Mouse (Mus musculus) CD4-positive, CD25-positive, alpha-beta regulatory T cell, adult 4 months (primary cell): ENCODE results near the gene Slc7a11. TPM values are rescaled to one million over a fixed set of nuclear protein-coding genes. Genes with fewer than 3 reads are reported as not detected.

Source experiments
- ATAC-seq: one replicate; pipeline ENCODE4 v1.8.0; 2017
- polyA plus RNA-seq, 2 experiments: library from polyadenylated mRNA; unstranded; fragments of 100-300 nt; shearing (Covaris generic); gene quantifications; one replicate each; pipeline ENCODE4 v1.2.1; 2017

The Slc7a11 gene
- polyA plus RNA-seq, 2 experiments from 2014 or later: 0.14 to 0.39 TPM

DNA sequence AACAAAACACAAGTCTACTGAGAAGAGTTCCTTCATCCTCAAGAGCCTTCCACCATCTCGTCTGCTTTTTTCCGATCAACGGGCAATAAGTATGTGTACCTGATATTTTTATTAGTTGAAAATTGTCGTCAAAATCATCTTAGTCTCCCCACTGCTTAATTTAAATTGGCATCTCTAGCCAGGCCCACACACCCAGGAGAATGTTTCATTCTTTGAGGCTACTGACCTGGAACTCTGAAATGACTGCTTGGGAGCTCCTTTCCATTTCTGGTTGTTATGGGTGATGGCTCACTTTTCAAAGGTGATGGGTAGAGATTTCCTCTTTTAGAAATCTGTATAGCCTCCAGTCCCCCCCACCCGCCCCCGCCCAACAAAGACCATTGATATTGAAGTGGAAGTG lies 54.6 kb downstream of the Slc7a11 start:
- ATAC-seq: no peak

DNA sequence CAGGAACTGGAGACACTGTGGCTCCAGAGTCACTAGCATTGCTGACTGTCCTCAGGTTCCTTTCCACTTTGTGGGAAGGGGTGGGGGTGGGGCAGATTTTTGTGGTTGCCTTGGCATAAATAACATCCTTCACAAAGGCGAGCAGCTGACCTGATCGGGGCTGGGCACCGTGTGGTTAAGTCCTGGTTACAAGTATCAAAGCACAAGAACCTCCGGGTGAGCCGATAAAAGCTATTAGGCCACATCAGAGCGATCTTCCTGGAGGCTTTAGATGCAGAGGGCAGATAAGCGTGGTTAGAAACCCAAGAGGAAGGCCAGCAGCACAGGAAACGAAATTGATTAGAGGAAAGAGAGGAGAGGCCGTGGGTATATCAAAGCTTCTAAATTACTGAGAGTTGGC lies 55.1 kb downstream of the Slc7a11 start:
- no peak for ATAC-seq

DNA sequence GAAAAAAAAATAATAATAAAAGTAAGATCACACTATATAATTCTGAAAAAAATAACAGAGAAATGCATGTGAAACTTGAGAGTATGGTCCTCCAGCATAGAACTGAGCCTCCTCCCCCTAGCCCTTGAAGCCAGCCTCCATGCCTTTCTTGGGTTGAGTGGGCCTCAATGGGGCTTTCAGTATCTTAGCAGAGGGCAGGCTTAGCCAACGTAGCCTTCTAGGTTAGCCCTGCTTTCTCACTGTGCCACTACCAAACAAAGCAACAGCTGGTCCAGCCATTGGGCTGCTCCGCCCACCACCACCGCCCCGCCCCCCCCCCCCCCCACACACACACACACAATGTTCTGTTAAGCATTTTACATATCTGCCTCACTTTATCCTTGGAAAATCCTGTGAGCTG lies 56.1 kb downstream of the Slc7a11 start:
- no peak for ATAC-seq

DNA sequence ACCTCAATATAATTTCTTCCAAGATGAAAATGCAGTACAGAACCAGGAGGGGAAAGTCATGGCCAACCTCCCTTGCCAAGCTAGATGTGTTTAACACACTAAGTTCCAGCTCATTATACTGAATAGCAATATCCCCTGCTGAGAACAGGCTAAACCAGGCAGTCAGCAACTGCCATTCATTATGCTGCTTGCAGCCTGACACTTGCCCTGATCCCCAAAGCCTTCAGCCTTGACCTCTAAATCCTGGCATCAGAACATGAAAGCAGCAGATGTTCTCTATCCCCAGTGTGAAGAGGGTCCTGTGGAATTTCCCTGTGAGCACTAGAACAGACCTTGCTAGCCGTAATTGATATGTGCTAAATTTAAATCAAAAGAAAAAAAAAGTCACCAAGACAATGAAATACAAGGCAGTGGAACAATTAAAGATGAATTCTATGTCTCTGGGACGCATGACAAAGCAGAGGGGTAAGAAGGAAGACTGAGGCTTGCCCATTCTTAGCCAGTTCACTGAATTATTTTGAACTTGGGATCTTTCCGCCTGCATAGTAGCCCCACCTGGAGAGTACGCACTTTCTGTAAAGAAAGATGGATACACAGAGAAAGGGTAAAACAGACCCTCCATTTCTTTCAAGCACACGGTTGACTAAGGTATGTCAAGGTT lies 56.7 kb downstream of the Slc7a11 start:
- ATAC-seq: no peak

DNA sequence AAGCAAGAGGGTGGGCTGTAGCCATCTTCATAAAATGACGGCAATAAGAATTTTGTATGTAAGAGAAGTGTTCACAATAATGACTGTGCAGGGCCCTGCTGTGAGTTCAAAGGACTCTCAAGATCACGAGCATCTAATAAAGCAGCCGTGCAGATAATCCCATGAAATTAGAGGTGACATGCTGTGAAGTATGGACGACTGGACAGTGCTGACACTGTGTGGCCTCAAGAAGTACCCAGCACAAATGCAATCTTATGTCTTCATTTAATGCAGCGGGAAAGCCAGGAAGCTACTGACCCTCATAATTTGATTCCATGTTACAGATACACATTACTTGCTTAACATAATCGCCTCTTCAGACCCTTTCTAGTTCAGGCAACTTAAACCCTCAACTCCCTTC lies 57.3 kb downstream of the Slc7a11 start:
- no peak for ATAC-seq

DNA sequence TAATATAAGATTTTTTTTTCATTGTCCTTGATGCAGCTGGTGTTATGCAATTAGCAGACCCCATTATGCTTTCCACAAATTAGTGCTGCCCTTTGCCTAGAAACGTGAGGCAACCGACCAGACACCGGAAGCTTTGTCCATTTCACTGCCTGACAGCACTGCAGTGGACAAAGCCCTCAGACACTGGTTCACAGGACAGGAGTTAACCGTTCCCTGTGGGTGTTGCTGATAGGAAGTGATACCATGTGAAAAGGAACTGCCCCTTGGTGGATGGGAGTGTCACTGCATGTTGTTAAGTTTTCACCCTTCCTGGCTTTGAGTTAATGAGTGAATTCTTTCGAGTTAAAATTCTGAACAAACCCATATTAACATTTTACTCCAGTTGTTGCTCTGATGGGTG lies 60.7 kb downstream of the Slc7a11 start:
- no peak for ATAC-seq

DNA sequence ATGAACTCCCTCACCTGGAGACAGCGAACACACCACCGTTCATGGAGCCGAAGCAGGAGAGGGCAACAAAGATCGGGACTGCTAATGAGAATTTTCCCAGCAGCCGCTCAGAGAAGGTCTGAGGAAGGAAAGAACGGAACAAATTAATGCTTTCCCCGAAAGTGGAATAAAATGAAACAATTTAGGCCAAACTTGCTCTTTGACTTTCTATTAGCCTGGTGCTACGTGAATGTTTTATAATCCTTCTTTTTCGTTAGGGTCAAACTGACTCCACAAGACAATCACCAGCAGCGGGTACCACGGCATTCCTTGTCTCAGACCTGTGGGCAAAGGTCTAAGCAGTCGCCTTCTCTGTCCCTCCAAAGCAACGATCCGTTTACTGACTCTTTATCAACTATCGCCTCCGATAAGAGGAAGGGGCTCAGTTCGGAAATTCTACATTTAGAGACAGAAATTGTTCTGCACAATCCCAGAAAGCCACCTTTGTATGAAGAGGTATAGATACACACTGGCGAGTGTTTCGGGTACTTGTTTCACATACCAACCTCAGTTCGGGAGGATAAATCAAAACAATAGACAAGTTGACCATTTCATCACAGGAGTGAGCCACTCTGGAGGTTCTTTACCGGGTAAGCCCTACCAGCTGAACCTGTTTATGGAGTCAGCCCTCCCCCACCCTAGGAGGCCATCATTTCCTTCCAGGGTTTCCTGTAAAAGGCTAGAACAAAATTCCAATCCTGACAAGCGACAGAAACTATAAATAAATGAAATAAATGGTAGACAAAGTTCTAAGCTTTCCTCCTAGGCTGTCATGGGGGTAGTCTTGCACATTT lies 61.3 kb downstream of the Slc7a11 start:
- ATAC-seq: no peak

DNA sequence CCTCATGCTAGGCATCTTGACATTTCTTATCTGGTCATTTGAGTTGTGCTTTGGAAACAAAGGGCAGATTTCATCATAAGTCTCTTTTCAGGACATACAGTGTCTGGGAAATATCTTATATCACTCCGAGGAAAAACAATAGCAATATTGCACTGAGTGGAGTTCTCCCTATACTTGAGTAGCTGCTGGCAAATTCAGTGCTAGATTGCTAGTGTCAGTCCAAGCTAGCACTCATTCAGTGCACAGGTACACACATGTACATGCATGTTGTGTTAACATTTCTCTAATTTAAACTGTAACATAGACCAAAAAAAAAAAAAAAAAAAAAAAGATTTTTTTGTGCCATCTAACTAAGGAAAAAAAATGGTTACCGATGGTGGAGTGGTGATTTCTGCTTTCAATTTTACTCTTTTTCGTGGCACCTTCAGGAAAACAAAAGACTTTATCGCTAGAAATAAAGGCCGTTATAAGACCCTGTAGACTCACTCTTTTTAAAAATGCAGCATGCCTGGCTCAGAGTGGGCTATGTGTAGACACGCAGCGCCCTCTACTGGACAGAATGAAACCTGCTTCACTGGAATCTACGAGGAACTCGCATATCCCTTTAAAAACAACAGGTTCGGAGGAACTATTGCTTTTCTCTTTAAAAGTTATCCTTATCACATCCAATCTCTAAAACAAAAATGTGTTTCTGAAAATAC lies 62.1 kb downstream of the Slc7a11 start:
- no peak for ATAC-seq

DNA sequence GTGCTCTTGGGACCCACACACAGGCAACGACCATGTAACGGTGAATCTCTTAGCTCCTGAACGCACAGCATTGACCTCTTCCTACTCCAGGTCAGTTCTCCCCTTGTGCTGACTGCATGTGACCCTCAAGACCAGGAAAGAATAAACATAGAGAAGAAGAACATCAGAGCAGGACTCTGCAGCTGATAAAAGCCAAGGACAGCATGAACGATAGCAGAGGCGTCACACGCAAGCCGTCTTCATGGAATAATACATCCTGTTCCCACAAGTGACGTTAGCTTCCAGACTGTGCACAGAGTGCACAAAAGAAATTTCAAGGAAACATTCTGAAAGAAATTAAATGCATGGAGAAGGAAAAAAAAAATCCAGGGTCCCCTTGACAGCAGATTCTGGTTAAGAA lies 63.5 kb downstream of the Slc7a11 start:
- ATAC-seq: no peak

DNA sequence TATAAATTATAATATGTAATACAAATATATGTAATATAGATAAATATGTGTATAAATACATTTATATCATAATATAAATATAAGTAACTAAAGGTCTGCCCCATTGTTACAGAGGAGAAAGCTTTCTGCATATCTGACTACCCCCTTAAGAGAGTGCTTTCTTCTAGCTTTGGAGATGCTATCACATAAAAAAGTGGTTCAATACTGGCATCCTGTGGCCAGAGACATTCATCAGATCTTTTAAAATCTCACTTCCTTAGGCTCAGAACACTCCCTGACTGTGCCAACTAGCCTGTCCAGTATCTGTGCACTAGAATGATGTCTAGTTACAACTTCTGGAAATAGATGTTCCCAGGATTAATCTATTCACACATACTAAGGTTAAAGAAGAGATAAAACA lies 67.9 kb downstream of the Slc7a11 start:
- no peak for ATAC-seq

DNA sequence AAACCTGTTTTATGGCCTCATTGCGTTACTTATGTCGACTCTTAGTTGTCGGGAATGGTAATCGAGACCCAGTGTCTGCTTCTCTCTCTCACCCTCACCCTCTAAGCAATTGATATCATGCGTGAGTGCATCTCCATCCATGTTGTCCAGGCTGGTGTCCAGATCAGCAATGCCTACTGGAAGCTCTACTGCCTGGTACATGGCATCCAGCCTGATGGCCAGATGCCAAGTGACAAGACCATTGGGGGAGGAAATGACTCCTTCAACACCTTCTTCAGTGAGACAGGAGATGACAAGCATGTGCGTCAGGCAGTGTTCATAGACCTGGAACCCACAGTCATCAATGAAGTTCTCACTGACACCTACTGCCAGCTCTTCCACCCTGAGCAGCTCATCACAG lies 73.6 kb downstream of the Slc7a11 start:
- no peak for ATAC-seq

DNA sequence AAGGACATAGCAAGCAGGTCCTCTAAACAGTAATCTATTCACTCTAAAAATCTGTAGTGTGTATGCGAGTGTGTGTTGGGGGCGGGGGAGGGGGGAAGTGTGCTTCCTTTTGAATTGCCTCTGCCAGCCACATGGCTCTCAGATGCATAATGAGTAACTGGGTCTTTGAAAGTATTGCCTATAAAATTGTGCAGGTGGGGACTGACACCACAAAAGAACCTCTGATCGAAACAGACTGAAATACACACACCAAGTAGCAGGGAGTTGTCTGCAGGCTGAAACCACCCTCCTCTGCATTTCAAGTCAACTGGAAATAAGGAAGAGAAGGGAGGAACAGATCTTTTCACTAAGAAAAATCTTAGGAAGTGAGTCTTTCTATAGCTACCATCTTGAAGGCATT lies 76.2 kb downstream of the Slc7a11 start:
- no peak for ATAC-seq

DNA sequence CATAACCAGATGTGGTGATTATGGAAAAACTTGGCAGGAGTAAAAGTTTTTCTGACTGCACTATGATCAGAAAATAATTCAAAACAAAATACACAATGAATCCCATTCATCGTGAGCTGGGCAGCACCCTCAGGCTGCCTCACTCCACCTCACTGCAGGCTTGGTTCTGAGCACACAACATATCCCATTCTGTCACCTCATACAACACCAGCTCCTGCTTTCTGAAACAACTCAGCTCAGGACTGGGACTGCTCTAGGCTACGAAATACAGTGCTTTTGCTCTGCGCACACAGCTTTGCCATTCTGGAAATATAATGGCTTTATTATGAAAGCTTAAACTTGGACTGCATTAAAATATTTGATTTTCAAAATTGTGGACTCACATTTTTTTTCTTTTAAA lies 79.8 kb downstream of the Slc7a11 start:
- ATAC-seq: no peak

DNA sequence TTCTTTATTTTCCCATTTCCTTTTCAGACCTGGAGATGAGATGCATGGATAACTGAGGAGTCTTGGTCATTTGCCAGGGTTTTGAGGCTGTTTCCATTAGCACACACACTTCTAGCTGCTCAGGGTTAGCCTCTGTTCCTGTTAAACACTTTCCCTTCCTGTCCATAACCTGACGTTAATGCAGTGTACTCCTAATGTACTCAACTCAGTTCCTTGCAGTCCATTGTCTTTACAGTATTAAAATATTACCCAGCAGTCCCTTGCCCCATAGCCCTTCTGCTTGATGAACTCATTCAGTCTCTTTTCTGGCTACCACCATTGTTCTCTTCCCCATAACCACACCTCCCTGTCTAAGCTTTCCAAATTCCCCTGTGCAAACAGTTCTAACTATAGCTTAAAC lies 96.3 kb downstream of the Slc7a11 start:
- no peak for ATAC-seq

DNA sequence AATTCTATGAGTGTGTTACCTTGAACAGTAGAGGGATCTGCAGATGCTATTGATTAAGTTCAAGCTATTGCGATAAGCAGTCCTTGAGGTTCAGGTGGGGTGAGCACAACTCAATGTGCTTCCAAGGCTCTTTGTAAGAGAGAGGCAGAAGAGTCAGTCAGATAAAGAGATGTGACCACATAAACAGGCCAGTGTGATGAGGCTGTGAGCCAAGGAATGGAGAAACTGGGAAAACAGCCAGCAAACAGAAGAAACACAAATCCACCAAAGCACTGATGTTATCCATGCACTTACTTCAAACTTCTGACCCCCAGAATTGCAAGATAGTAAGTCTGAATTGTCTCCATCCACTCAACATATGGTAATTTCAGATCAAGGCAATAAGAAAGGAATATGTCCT lies 99.0 kb downstream of the Slc7a11 start:
- ATAC-seq: no peak

DNA sequence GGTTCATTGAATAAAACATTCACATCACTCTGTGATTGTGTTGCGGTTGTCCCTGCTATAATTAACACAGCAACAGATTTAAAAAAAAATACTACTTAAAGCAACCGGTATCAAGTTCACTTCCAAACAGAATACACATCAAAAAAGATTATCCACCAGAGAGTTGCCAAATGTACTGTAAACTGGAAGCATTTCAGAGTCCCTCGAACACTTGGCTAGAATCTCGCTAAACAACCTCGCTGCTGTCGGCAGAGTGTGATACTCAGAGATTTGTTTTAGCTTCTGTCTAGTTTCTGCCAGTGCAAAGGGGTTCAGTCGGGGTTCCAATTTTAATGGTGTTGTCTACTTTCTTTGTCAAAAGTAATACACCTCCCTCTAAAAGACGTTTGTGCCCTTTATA lies 118.9 kb downstream of the Slc7a11 start:
- ATAC-seq: no peak

DNA sequence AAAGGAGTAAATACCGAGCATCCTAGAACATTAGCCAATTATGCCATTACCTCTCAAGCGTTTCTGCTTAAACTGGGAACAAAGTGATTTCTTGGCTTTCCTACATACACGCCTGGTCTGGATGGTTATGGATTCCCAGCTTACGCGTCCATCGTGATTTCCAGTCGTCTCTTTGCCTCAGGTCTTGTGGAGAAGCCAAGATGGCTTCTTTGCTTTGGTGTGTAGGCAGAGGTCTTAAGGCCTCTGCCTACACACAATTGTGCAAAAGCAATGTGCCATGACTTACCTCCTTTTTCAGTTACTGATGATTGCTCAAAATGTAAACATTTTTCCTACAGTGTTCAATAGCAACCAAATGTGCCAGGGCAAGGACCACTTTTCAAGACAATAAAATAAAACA lies 119.5 kb downstream of the Slc7a11 start:
- ATAC-seq: no peak

DNA sequence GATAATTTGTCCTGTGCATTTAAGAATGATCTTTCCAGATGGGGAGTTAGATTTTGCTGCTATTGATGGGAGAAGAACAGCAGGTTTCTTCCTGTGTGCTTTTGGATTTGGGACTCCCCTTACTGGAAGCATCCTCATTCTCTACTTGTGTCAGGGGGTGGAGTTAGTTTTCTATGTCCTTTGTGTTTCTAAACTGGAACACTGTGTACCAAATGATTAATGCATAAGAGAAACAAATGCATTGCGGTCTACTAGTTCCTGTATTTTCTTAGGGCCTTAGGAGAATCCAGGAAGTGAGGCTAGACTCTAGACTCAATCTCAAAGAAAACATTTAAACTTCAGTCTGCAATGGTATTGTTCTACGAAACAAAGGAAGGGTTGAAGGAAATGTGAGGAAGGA lies 122.6 kb downstream of the Slc7a11 start:
- no peak for ATAC-seq

DNA sequence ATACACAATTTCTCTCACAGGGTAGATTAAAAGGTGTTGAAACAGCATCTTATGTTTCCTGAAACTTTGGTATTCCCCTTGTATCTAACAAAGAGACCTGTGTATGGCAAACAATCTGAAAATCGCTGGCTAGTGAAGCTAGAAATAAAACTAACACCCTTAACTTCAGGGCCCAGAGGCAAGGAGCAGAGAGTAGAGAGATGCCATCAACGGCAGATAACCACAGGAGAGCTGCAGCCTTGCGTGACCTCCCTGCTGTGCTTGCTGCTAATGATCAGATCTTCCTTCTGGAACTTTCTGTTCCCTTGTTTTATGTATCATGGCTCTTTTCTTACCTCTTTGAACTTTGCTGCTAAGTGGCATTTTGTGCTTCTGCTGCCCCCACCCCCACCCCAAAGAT lies 125.3 kb downstream of the Slc7a11 start:
- no peak for ATAC-seq

DNA sequence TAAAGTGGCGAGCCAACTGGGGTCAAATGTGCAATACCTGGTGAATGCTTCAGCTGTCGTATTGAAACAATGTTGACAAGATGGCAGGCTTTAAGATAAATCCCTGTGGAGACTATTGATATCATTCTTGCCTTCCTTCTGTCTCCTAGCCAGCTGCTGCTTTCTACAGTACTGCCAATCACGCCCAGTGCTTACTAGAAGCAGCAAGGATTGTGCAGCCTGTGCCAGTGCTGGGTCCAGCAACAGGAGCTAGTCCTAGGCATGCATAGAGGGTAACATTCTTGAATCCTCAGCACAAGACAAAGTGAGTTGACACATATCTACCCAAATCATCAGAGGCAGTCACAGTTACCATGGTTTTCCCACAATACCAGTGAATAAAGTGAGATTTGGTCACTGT lies 129.6 kb downstream of the Slc7a11 start:
- ATAC-seq: no peak

DNA sequence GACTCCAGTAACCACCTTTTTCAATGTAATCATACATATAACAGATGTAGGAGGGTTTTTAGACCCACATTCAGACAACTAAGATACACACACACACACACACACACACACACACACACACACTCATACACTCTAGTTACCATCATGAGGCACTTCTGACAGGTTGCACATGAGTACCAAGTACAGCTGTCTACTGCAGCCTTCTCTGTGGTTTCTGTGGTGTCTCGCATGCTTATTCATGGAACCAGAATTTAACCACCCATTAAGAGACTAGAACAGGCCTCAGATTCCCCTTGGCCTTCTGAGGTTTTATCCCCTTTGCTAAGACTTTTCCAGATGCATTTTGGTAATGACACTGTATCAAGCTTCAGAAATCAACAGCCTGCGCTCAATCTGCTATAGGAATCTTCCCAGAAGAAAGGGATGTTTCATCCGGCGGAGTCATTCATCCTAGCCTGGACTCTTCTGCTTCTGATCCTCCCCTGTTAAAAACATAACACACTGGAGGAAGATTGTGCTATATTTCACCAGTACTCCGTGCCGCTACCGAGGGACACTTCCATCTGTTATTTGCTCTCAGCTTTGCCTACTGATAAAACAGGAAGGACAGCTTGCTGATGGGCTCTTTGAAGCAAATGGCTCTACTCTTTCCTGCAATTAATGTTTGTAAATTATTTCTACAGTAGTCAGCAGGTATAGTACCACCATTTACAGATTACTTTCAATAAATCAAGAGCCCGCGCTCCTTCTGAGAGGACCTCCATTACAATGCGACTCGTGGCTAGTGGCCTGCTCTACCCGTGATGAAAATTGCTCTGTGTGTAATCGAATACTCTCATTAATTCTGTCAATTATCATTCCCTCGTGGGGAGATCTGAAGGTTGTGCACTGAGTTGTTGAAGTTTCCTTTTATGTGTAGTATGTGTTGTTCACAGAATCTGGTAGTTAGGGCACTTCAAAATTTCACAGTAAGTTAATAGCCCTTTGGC lies 135.8 kb downstream of the Slc7a11 start:
- no peak for ATAC-seq

DNA sequence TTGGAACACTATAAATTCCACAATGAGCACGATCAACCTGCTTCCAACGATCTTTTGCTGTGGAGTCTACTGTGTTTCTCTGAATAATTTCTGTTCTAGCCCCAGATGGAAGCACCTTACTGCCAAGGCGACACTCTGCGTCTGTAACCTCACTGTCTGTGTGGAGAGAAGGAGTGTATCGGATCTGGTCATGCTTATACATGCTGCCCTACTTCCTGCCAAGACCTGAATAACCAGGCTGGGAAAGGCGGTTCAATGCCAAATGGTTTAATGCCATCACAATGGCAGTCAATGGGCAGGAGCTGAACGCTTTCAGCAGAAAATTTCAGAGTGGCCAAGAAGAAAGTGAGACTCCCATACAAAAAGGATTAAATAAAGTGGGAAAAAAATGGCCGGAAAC lies 137.1 kb downstream of the Slc7a11 start:
- no peak for ATAC-seq

DNA sequence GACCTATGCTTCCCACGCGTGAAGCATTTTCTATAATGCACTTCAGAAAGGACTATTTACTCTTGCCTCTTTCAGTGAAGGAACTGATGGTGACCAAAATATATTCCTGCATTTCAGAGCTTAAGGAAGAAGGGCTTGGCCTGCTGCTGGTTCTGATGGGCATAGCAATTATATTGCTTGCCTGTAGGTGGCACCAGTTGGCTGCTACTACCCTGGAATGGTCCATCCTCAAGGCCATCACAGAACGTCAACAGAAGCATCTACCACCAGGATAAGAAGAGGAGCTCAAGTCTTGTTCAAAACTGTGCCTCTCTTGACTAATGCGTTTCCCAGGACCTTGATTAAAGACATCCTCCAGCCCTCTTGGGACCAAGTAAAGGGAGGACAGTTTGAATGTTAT lies 139.3 kb downstream of the Slc7a11 start:
- ATAC-seq: no peak
